Mouse (Mus musculus): ENCODE measurements around the gene Plcd1. TPM values are rescaled to one million over a fixed set of nuclear protein-coding genes. Genes with fewer than 3 reads are reported as not detected.

Plcd1 gene
- total and polyA plus RNA-seq, 2 experiments = 0.37 to 0.93 TPM

DNA sequence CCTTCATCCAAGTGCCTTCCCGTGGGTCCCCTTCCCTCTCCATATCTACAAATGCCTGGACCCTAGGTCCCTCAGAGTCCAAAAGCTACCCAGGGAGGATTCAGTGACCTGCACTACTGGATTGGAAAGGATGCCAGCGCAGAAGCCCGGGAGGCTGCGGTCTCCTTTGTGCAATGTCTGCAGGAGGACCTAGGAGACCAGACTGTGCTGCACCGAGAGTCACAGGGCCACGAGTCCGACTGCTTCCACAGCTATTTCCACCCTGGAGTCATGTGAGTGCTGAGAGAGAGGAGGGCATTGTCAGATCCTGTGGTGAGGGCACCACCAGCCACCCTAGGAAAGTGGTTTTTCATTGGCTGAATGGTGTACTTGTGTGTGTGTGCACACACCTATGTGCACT is 35.1 kb downstream of the Plcd1 start:
- WGBS = 85% methylated on average over 7 of the region's 7 CpGs
- DNase-seq (ENCODE audit: extremely low read depth, low read depth, low spot score) = no peak
- TF ChIP-seq POLR2A (IDR thresholded peaks at IDR 0.05; ENCODE audit: extremely low read depth, insufficient read depth, low read length) (no peak), CTCF (IDR thresholded peaks at IDR 0.05; ENCODE audit: low read depth, low read length) (no peak)
- H3K27ac ChIP-seq (replicated peaks; ENCODE audit: insufficient read depth, low read depth, low read length) = no peak overlapping the region
- H3K4me1 ChIP-seq (ENCODE audit: control insufficient read depth, insufficient read depth, low read length) = no peaks in the 10 kb centered on the region
- no peak overlapping the region for H3K4me3 ChIP-seq (ENCODE audit: insufficient read depth, low read depth, low read length)
- no peak overlapping the region for H3K9ac ChIP-seq (ENCODE audit: low read depth, low read length)
- H3K27me3 ChIP-seq (ENCODE audit: control insufficient read depth, insufficient read depth, low read length) = no peaks in the 10 kb centered on the region
- H3K79me2 ChIP-seq (ENCODE audit: control insufficient read depth, insufficient read depth, low read length) = no peaks in the 10 kb centered on the region
- H3K36me3 ChIP-seq (ENCODE audit: control insufficient read depth, insufficient read depth, low read length) = no peaks in the 10 kb centered on the region

GRCm38 (mm10) chr9:119055336-119055735 is 38.0 kb downstream of the Plcd1 start:
- Histone ChIP-seq H3K27me3 (ENCODE audit: control insufficient read depth, insufficient read depth, low read length) (no peaks in the 10 kb centered on the region), H3K36me3 (ENCODE audit: control insufficient read depth, insufficient read depth, low read length) (no peaks in the 10 kb centered on the region), H3K4me3 (ENCODE audit: insufficient read depth, low read depth, low read length) (no peak overlapping the region), H3K4me1 (ENCODE audit: control insufficient read depth, insufficient read depth, low read length) (peaks cover 4% of the 10 kb centered on the region; the same call in 1 of the 2 replicates), H3K79me2 (ENCODE audit: control insufficient read depth, insufficient read depth, low read length) (no peaks in the 10 kb centered on the region), H3K9ac (ENCODE audit: low read depth, low read length) (no peak overlapping the region), H3K27ac (replicated peaks; ENCODE audit: insufficient read depth, low read depth, low read length) (no peak overlapping the region)
- 94% methylated on average over 4 of the region's 4 CpGs for WGBS
- no peak for DNase-seq (ENCODE audit: extremely low read depth, low read depth, low spot score)
- TF ChIP-seq POLR2A (IDR thresholded peaks at IDR 0.05; ENCODE audit: extremely low read depth, insufficient read depth, low read length) (no peak), CTCF (IDR thresholded peaks at IDR 0.05; ENCODE audit: low read depth, low read length) (no peak)

- no peak for DNase-seq (ENCODE audit: extremely low read depth, low read depth, low spot score)
- Histone ChIP-seq H3K9ac (ENCODE audit: low read depth, low read length) (no peak overlapping the region), H3K36me3 (ENCODE audit: control insufficient read depth, insufficient read depth, low read length) (no peaks in the 10 kb centered on the region), H3K4me1 (ENCODE audit: control insufficient read depth, insufficient read depth, low read length) (peaks cover 4% of the 10 kb centered on the region; the same call in 1 of the 2 replicates), H3K27ac (replicated peaks; ENCODE audit: insufficient read depth, low read depth, low read length) (no peak overlapping the region), H3K79me2 (ENCODE audit: control insufficient read depth, insufficient read depth, low read length) (no peaks in the 10 kb centered on the region), H3K27me3 (ENCODE audit: control insufficient read depth, insufficient read depth, low read length) (no peaks in the 10 kb centered on the region), H3K4me3 (ENCODE audit: insufficient read depth, low read depth, low read length) (no peak overlapping the region)
- WGBS = 81% methylated on average over 9 of the region's 9 CpGs
- TF ChIP-seq POLR2A (IDR thresholded peaks at IDR 0.05; ENCODE audit: extremely low read depth, insufficient read depth, low read length) (no peak), CTCF (IDR thresholded peaks at IDR 0.05; ENCODE audit: low read depth, low read length) (no peak)
Observed at GRCm38 (mm10) chr9:119053964-119054576, 39.2 kb downstream of the Plcd1 start.

GRCm38 (mm10) chr9:119052154-119052944 is 41.0 kb downstream of the Plcd1 start, which contains the start of gene Vill:
TSS of gene Vill (plus strand) at chr9:119052778.
- H3K27ac ChIP-seq (replicated peaks; ENCODE audit: insufficient read depth, low read depth, low read length) = no peak within 1 kb of the TSS

GRCm38 (mm10) chr9:119051158-119051557 is 42.1 kb downstream of the Plcd1 start:
- Histone ChIP-seq H3K79me2 (ENCODE audit: control insufficient read depth, insufficient read depth, low read length) (no peaks in the 10 kb centered on the region), H3K27ac (replicated peaks; ENCODE audit: insufficient read depth, low read depth, low read length) (no peak overlapping the region), H3K9ac (ENCODE audit: low read depth, low read length) (no peak overlapping the region), H3K4me1 (ENCODE audit: control insufficient read depth, insufficient read depth, low read length) (peaks cover 4% of the 10 kb centered on the region; the same call in 1 of the 2 replicates), H3K27me3 (ENCODE audit: control insufficient read depth, insufficient read depth, low read length) (no peaks in the 10 kb centered on the region), H3K36me3 (ENCODE audit: control insufficient read depth, insufficient read depth, low read length) (no peaks in the 10 kb centered on the region), H3K4me3 (ENCODE audit: insufficient read depth, low read depth, low read length) (no peak overlapping the region)
- no peak for DNase-seq (ENCODE audit: extremely low read depth, low read depth, low spot score)
- WGBS = 98% methylated on average over 2 of the region's 2 CpGs
- TF ChIP-seq POLR2A (IDR thresholded peaks at IDR 0.05; ENCODE audit: extremely low read depth, insufficient read depth, low read length) (no peak), CTCF (IDR thresholded peaks at IDR 0.05; ENCODE audit: low read depth, low read length) (0 out of 2 replicates have a peak, but pooled peaks have one; percentile 3)

More at GRCm38 (mm10) chr9:119052154-119052944, 41.0 kb downstream of the Plcd1 start, which contains the start of gene Vill:
- H3K4me1 ChIP-seq (ENCODE audit: control insufficient read depth, insufficient read depth, low read length) = peaks cover 4% of the 10 kb centered on the region; the same call in 1 of the 2 replicates
- WGBS = 12% methylated on average over 22 of the region's 22 CpGs
- H3K27me3 ChIP-seq (ENCODE audit: control insufficient read depth, insufficient read depth, low read length) = no peaks in the 10 kb centered on the region
- H3K9ac ChIP-seq (ENCODE audit: low read depth, low read length) = peak within 1 kb of the TSS; percentile 9; the same call in 1 of the 2 replicates
- TF ChIP-seq POLR2A (IDR thresholded peaks at IDR 0.05; ENCODE audit: extremely low read depth, insufficient read depth, low read length) (no peak), CTCF (IDR thresholded peaks at IDR 0.05; ENCODE audit: low read depth, low read length) (no peak)
- H3K4me3 ChIP-seq (ENCODE audit: insufficient read depth, low read depth, low read length) = peak within 1 kb of the TSS; percentile 43; the same call in 1 of the 2 replicates
- DNase-seq (ENCODE audit: extremely low read depth, low read depth, low spot score) = peak; percentile 56
- no peaks in the 10 kb centered on the region for H3K79me2 ChIP-seq (ENCODE audit: control insufficient read depth, insufficient read depth, low read length)
- no peaks in the 10 kb centered on the region for H3K36me3 ChIP-seq (ENCODE audit: control insufficient read depth, insufficient read depth, low read length)

All from liver, adult 2 months (tissue).